Mouse (Mus musculus): ENCODE results near the gene Pisd. TPM values are rescaled to one million over a fixed set of nuclear protein-coding genes. Genes with fewer than 3 reads are reported as not detected.

Gene Pisd
- total and polyA plus RNA-seq, 2 experiments from 2014 or later, result 44.2 to 63.9 TPM

DNA sequence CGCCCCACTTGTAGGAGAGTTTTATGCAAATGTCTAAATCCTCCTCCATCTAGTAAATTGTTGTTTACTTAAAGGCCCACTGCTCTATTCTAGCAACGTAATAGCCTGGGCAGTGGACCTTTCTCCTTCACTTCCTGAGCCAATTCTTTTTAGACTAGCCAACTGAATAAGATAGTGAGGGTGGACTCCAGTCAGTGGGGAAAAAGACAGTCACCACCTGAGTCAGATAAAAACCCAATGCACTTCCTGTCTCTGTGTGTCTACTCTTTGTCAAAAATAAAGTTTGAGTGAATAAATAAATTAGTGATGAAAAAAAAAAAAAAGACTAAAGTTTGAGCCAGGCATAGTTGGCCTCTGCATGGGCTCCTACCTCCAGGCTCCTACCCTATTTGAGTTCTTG lies 25.8 kb downstream of the Pisd start:
- WGBS, result 81% methylated on average over 2 of the region's 2 CpGs

DNA sequence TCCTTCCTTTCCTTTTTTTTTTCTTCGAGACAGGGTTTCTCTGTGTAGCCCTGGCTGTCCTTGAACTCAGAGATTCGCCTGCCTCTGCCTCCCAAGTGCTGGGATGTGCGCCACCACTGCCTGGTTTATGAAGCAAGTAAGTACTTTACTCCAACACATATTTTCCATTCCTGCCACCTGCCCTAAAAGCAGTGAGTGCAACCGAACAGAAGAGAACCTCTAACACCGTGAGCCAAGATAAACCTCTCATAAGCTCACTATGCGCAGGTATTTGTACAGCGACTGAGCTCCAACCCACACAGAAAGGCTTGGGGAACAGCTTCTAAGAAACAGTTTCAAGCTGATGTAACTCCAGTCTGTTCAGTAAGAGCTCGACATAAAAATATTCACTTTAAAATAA lies 29.3 kb downstream of the Pisd start:
- Histone ChIP-seq H3K9me3 (replicated peaks; ENCODE audit: control insufficient read depth, low read length) (no peaks in the 10 kb centered on the region), H3K36me3 (replicated peaks; ENCODE audit: control insufficient read depth, insufficient read depth, low read length) (no peaks in the 10 kb centered on the region), H3K4me3 (ENCODE audit: low read depth, low read length) (no peak overlapping the region), H3K4me1 (ENCODE audit: control insufficient read depth, insufficient read depth) (no peaks in the 10 kb centered on the region), H3K27me3 (ENCODE audit: control insufficient read depth, insufficient read depth, low read length) (no peaks in the 10 kb centered on the region), H3K27ac (ENCODE audit: low read depth) (no peak overlapping the region), H3K9ac (replicated peaks; ENCODE audit: low read depth, low read length) (no peak overlapping the region), H3K4me2 (ENCODE audit: low read depth, low read length) (no peak overlapping the region)
- ATAC-seq (ENCODE audit: insufficient read depth, low read depth) (no peak), DNase-seq (ENCODE audit: low spot score) (no peak)
- WGBS, result 88% methylated on average over 8 of the region's 8 CpGs
- TF ChIP-seq CTCF (IDR thresholded peaks at IDR 0.05; ENCODE audit: low read depth) (no peak), EP300 (IDR thresholded peaks at IDR 0.05; ENCODE audit: low read depth) (no peak)

More for the DNA sequence above, 25.8 kb downstream of the Pisd start:
- Histone ChIP-seq H3K9me3 (replicated peaks; ENCODE audit: control insufficient read depth, low read length) (no peaks in the 10 kb centered on the region), H3K4me2 (ENCODE audit: low read depth, low read length) (no peak overlapping the region), H3K36me3 (replicated peaks; ENCODE audit: control insufficient read depth, insufficient read depth, low read length) (0 out of 2 replicates have a peak, but pooled peaks cover 5% of the 10 kb centered on the region), H3K27ac (ENCODE audit: low read depth) (no peak overlapping the region), H3K27me3 (ENCODE audit: control insufficient read depth, insufficient read depth, low read length) (no peaks in the 10 kb centered on the region), H3K4me1 (ENCODE audit: control insufficient read depth, insufficient read depth) (no peaks in the 10 kb centered on the region), H3K9ac (replicated peaks; ENCODE audit: low read depth, low read length) (no peak overlapping the region), H3K4me3 (ENCODE audit: low read depth, low read length) (no peak overlapping the region)
- no peak for DNase-seq (ENCODE audit: low spot score)
- ATAC-seq (ENCODE audit: insufficient read depth, low read depth), result no peak
- TF ChIP-seq EP300 (IDR thresholded peaks at IDR 0.05; ENCODE audit: low read depth) (no peak), CTCF (IDR thresholded peaks at IDR 0.05; ENCODE audit: low read depth) (no peak)

GRCm38 (mm10) chr5:32751736-32752135 lies 33.7 kb downstream of the Pisd start:
- ATAC-seq (ENCODE audit: insufficient read depth, low read depth), result no peak
- Histone ChIP-seq H3K9ac (replicated peaks; ENCODE audit: low read depth, low read length) (no peak overlapping the region), H3K27me3 (ENCODE audit: control insufficient read depth, insufficient read depth, low read length) (no peaks in the 10 kb centered on the region), H3K27ac (ENCODE audit: low read depth) (no peak overlapping the region), H3K4me3 (ENCODE audit: low read depth, low read length) (no peak overlapping the region), H3K36me3 (replicated peaks; ENCODE audit: control insufficient read depth, insufficient read depth, low read length) (no peaks in the 10 kb centered on the region), H3K9me3 (replicated peaks; ENCODE audit: control insufficient read depth, low read length) (no peaks in the 10 kb centered on the region), H3K4me2 (ENCODE audit: low read depth, low read length) (no peak overlapping the region), H3K4me1 (ENCODE audit: control insufficient read depth, insufficient read depth) (no peaks in the 10 kb centered on the region)
- DNase-seq (ENCODE audit: low spot score), result no peak
- 60% methylated on average over 2 of the region's 2 CpGs for WGBS
- TF ChIP-seq EP300 (IDR thresholded peaks at IDR 0.05; ENCODE audit: low read depth), result no peak
- TF ChIP-seq CTCF (IDR thresholded peaks at IDR 0.05; ENCODE audit: low read depth), result no peak

DNA sequence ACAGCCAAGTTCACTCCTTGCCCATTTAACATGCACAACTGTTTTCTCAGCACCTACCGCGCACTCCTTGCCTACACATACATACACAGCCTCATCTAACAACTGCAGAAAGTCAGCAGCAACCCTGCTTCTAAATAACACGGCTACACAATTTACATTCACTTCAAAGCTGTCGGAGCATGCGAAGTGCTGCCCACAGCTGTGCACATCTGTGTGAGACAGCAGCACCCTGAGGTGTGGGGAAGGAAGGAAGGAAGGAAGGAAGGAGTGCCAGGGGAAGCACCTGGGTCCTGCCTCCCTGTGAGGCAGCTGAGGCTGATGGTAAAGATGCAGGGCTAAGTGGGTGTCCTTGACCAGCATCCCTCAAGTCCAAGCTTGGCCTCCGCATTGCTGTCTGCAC lies 36.5 kb downstream of the Pisd start:
- TF ChIP-seq CTCF (IDR thresholded peaks at IDR 0.05; ENCODE audit: low read depth) (no peak), EP300 (IDR thresholded peaks at IDR 0.05; ENCODE audit: low read depth) (no peak)
- Histone ChIP-seq H3K27ac (ENCODE audit: low read depth) (no peak overlapping the region), H3K9ac (replicated peaks; ENCODE audit: low read depth, low read length) (no peak overlapping the region), H3K4me3 (ENCODE audit: low read depth, low read length) (no peak overlapping the region), H3K27me3 (ENCODE audit: control insufficient read depth, insufficient read depth, low read length) (no peaks in the 10 kb centered on the region), H3K4me1 (ENCODE audit: control insufficient read depth, insufficient read depth) (peaks cover 9% of the 10 kb centered on the region; the same call in 1 of the 2 replicates), H3K36me3 (replicated peaks; ENCODE audit: control insufficient read depth, insufficient read depth, low read length) (no peaks in the 10 kb centered on the region), H3K9me3 (replicated peaks; ENCODE audit: control insufficient read depth, low read length) (no peaks in the 10 kb centered on the region), H3K4me2 (ENCODE audit: low read depth, low read length) (no peak overlapping the region)
- ATAC-seq (ENCODE audit: insufficient read depth, low read depth) (no peak), DNase-seq (ENCODE audit: low spot score) (no peak)
- 87% methylated on average over 6 of the region's 6 CpGs for WGBS

- no peaks in the 10 kb centered on the region for H3K36me3 ChIP-seq (replicated peaks; ENCODE audit: control insufficient read depth, insufficient read depth, low read length)
- peak; percentile 69 for DNase-seq (ENCODE audit: low spot score)
- ATAC-seq (ENCODE audit: insufficient read depth, low read depth), result no peak
- no peaks in the 10 kb centered on the region for H3K9me3 ChIP-seq (replicated peaks; ENCODE audit: control insufficient read depth, low read length)
- no peak overlapping the region for H3K9ac ChIP-seq (replicated peaks; ENCODE audit: low read depth, low read length)
- no peak overlapping the region for H3K27ac ChIP-seq (ENCODE audit: low read depth)
- H3K4me2 ChIP-seq (ENCODE audit: low read depth, low read length), result no peak overlapping the region
- TF ChIP-seq EP300 (IDR thresholded peaks at IDR 0.05; ENCODE audit: low read depth), result no peak
- peak; percentile 90 for TF ChIP-seq CTCF (IDR thresholded peaks at IDR 0.05; ENCODE audit: low read depth)
- H3K27me3 ChIP-seq (ENCODE audit: control insufficient read depth, insufficient read depth, low read length), result no peaks in the 10 kb centered on the region
- H3K4me3 ChIP-seq (ENCODE audit: low read depth, low read length), result no peak overlapping the region
- peaks cover 9% of the 10 kb centered on the region; the same call in 1 of the 2 replicates for H3K4me1 ChIP-seq (ENCODE audit: control insufficient read depth, insufficient read depth)
- WGBS, result 55% methylated on average over 6 of the region's 6 CpGs
These were observed 37.6 kb downstream of the Pisd start for GRCm38 (mm10) chr5:32747650-32748375.
